ENCODE assay signal across 28 mouse cellular contexts in genomic region chr7:96635830-96636440, GRCm38 (mm10).
A peak's percentile ranks its signal among the peaks of the same experiment; 100 is the strongest.
DNase-seq lines count a peak whose midpoint lies in the region; ATAC-seq lines count a peak whose summit lies in the region.
"Had no signal": no experiment of that assay in that cellular context is flagged by ENCODE, and none has a peak within 500 bp of the region (broad histone marks: within the 10 kb centered on the region; RNA-seq: fewer than 3 reads in every experiment).

No protein-coding gene starts in this region.

- H3K4me2 ChIP-seq in intestine, embryonic 14.5 days (ENCODE audit: low read length), result no peak overlapping the region
- no peak overlapping the region for H3K4me2 ChIP-seq in intestine, embryonic 16.5 days (ENCODE audit: low read depth, low read length)
- no peak overlapping the region for H3K4me2 ChIP-seq in kidney, embryonic 16.5 days (replicated peaks; ENCODE audit: low read depth, low read length)
- H3K4me2 ChIP-seq in neural tube, embryonic 14.5 days (ENCODE audit: low read depth, low read length), result no peak overlapping the region
- H3K4me2 ChIP-seq: embryonic facial prominence, embryonic 13.5 days; forebrain, embryonic 13.5 days; heart, embryonic 12.5 days; heart, embryonic 15.5 days; hindbrain, embryonic 14.5 days had no signal

- no peak overlapping the region for H3K4me3 ChIP-seq in intestine, embryonic 14.5 days (ENCODE audit: low read depth, low read length)
- H3K4me3 ChIP-seq in intestine, embryonic 16.5 days (ENCODE audit: low read length), result no peak overlapping the region
- no peak overlapping the region for H3K4me3 ChIP-seq in kidney, embryonic 16.5 days (ENCODE audit: low read length)
- H3K4me3 ChIP-seq in neural tube, embryonic 14.5 days (ENCODE audit: low read depth, low read length), result no peak overlapping the region
- H3K4me3 ChIP-seq: embryonic facial prominence, embryonic 10.5 days; embryonic facial prominence, embryonic 13.5 days; erythroblast, embryonic 14.5 days; forebrain, embryonic 13.5 days; gastrocnemius, adult 2 months; heart, embryonic 12.5 days; heart, embryonic 15.5 days had no signal

- ATAC-seq in intestine, embryonic 14.5 days (replicated peaks; ENCODE audit: low FRiP score, low TSS enrichment, low read depth), result 0 out of 2 replicates have a peak, but pooled peaks have one; percentile 19
- ATAC-seq in intestine, embryonic 16.5 days, result no peak
- peak; percentile 91 for ATAC-seq in kidney, embryonic 16.5 days (ENCODE audit: low FRiP score, low TSS enrichment)
- 0 out of 2 replicates have a peak, but pooled peaks have one; percentile 31 for ATAC-seq in neural tube, embryonic 14.5 days (ENCODE audit: low read depth)
- ATAC-seq: activated CD4-positive, CD25-positive, alpha-beta regulatory T cell, adult 4 months; forebrain, embryonic 13.5 days; hindbrain, postnatal 0 days had no signal

- H3K4me1 ChIP-seq in intestine, embryonic 14.5 days (replicated peaks; ENCODE audit: control insufficient read depth, insufficient read depth, low read length), result peaks cover 12% of the 10 kb centered on the region; the same call in 1 of the 2 replicates
- H3K4me1 ChIP-seq in intestine, embryonic 16.5 days (ENCODE audit: control insufficient read depth, insufficient read depth, low read length), result 0 out of 2 replicates have a peak, but pooled peaks cover 2% of the 10 kb centered on the region
- H3K4me1 ChIP-seq in kidney, embryonic 16.5 days (ENCODE audit: insufficient read depth, low read length), result peaks cover 12% of the 10 kb centered on the region; the same call in 1 of the 2 replicates
- no peaks in the 10 kb centered on the region for H3K4me1 ChIP-seq in neural tube, embryonic 14.5 days (ENCODE audit: control insufficient read depth, insufficient read depth, low read length)
- H3K4me1 ChIP-seq: embryonic facial prominence, embryonic 13.5 days; heart, embryonic 15.5 days had no signal

- no peak overlapping the region for H3K9ac ChIP-seq in intestine, embryonic 14.5 days (ENCODE audit: low read length)
- no peak overlapping the region for H3K9ac ChIP-seq in intestine, embryonic 16.5 days (ENCODE audit: low read depth, low read length)
- no peak overlapping the region for H3K9ac ChIP-seq in kidney, embryonic 16.5 days (replicated peaks; ENCODE audit: low read length)
- H3K9ac ChIP-seq in neural tube, embryonic 14.5 days (replicated peaks; ENCODE audit: low read depth, low read length), result no peak overlapping the region
- H3K9ac ChIP-seq: embryonic facial prominence, embryonic 13.5 days; forebrain, embryonic 13.5 days; forebrain, postnatal 0 days; heart, embryonic 12.5 days; heart, embryonic 15.5 days; hindbrain, embryonic 14.5 days had no signal

- no peaks in the 10 kb centered on the region for H3K36me3 ChIP-seq in intestine, embryonic 14.5 days (ENCODE audit: control insufficient read depth, insufficient read depth, low read length)
- no peaks in the 10 kb centered on the region for H3K36me3 ChIP-seq in intestine, embryonic 16.5 days (ENCODE audit: control insufficient read depth, insufficient read depth, low read length)
- H3K36me3 ChIP-seq in kidney, embryonic 16.5 days (ENCODE audit: insufficient read depth, low read length), result no peaks in the 10 kb centered on the region
- H3K36me3 ChIP-seq in neural tube, embryonic 14.5 days (ENCODE audit: control insufficient read depth, insufficient read depth, low read length), result no peaks in the 10 kb centered on the region
- H3K36me3 ChIP-seq: embryonic facial prominence, embryonic 10.5 days; embryonic facial prominence, embryonic 13.5 days; heart, embryonic 12.5 days; heart, embryonic 15.5 days had no signal

- 38% methylated on average over 7 of the region's 7 CpGs for WGBS in intestine, embryonic 14.5 days
- WGBS in intestine, embryonic 16.5 days, result 46% methylated on average over 7 of the region's 7 CpGs
- 36% methylated on average over 7 of the region's 7 CpGs for whole genome bisulfite sequencing in kidney, embryonic 16.5 days
- WGBS in neural tube, embryonic 14.5 days, result 46% methylated on average over 7 of the region's 7 CpGs

- H3K9me3 ChIP-seq in intestine, embryonic 14.5 days (ENCODE audit: control insufficient read depth, low read length), result no peaks in the 10 kb centered on the region
- no peaks in the 10 kb centered on the region for H3K9me3 ChIP-seq in intestine, embryonic 16.5 days (ENCODE audit: control insufficient read depth, low read length)
- H3K9me3 ChIP-seq in kidney, embryonic 16.5 days (ENCODE audit: low read length), result no peaks in the 10 kb centered on the region
- H3K9me3 ChIP-seq in neural tube, embryonic 14.5 days (ENCODE audit: control insufficient read depth, low read length), result no peaks in the 10 kb centered on the region
- H3K9me3 ChIP-seq: embryonic facial prominence, embryonic 13.5 days; forebrain, embryonic 13.5 days; heart, embryonic 12.5 days; heart, embryonic 15.5 days had no signal

- DNase-seq in embryo, embryonic 10.5 days (ENCODE audit: low spot score), result peak; percentile 30
- DNase-seq in embryo, embryonic 11 days, result no peak
- DNase-seq in intestine, embryonic 14.5 days (ENCODE audit: low spot score), result no peak
- no peak for DNase-seq in kidney, adult 8-10 months
- DNase-seq in neural tube, embryonic 10.5 days (ENCODE audit: extremely low spot score, low spot score), result no peak
- DNase-seq: adrenal gland, adult 8-10 months; adrenal gland, postnatal 25 days; cerebellum, adult 11-12 months; cerebellum, adult 8-10 months; cerebellum, postnatal 14 days; forebrain, postnatal 0 days; gastrocnemius, adult 2 months; gastrocnemius, postnatal 14 days; heart, adult 18-20 months; heart, postnatal 10 days; heart, postnatal 4 days had no signal

- H3K27me3 ChIP-seq in intestine, embryonic 14.5 days (replicated peaks; ENCODE audit: control insufficient read depth, insufficient read depth, low read length), result no peaks in the 10 kb centered on the region
- H3K27me3 ChIP-seq in intestine, embryonic 16.5 days (replicated peaks; ENCODE audit: control insufficient read depth, insufficient read depth, low read length), result no peaks in the 10 kb centered on the region
- no peaks in the 10 kb centered on the region for H3K27me3 ChIP-seq in kidney, embryonic 16.5 days (ENCODE audit: insufficient read depth, low read length)
- H3K27me3 ChIP-seq in neural tube, embryonic 14.5 days (ENCODE audit: control insufficient read depth, insufficient read depth, low read length), result no peaks in the 10 kb centered on the region
- H3K27me3 ChIP-seq: embryonic facial prominence, embryonic 13.5 days had no signal

- no peak overlapping the region for H3K27ac ChIP-seq in intestine, embryonic 14.5 days (ENCODE audit: low read depth)
- H3K27ac ChIP-seq in intestine, embryonic 16.5 days (ENCODE audit: low read length), result no peak overlapping the region
- peak overlapping the region; percentile 10; the same call in 1 of the 2 replicates for H3K27ac ChIP-seq in kidney, embryonic 16.5 days (ENCODE audit: low read length)
- no peak overlapping the region for H3K27ac ChIP-seq in neural tube, embryonic 14.5 days (ENCODE audit: low read depth, low read length)
- H3K27ac ChIP-seq: embryonic facial prominence, embryonic 10.5 days; embryonic facial prominence, embryonic 13.5 days; forebrain, embryonic 13.5 days; gastrocnemius, adult 2 months; heart, embryonic 15.5 days; hindbrain, embryonic 14.5 days; hindbrain, postnatal 0 days had no signal
